Mouse (Mus musculus) layer of hippocampus, adult 18-20 months (tissue): ENCODE data around the gene Arl6ip4. TPM values are rescaled to one million over a fixed set of nuclear protein-coding genes. Genes with fewer than 3 reads are reported as not detected.
A peak's percentile ranks its signal among the peaks of the same experiment; 100 is the strongest.

Experiments used
- DNase-seq, 2 experiments: peaks; one replicate each; pipeline ENCODE4 v3.0.0; 2022; ENCODE audit warnings: low spot score in 2 of 2
- long read RNA-seq: library from polyadenylated mRNA; stranded (forward); transcript quantifications from one replicate; pipeline ENCODE4 v2.0.0, GENCODE M21; 2021
- total RNA-seq, 2 experiments: library from RNA; stranded (reverse); gene quantifications; 2 replicates each; pipeline ENCODE4 v1.2.3; 2021

Gene Arl6ip4
- total RNA-seq: 10 to 100 TPM; 48.3 to 54.6 TPM
- long read RNA-seq, transcript Arl6ip4-201 (5 exons, 1,192 nt): major isoform, 37 of 42 reads
- long read RNA-seq, partial matches to known transcripts: 1 of 42 reads
- long read RNA-seq, other reads (novel, unspliced or antisense): 4 of 42 reads

DNA sequence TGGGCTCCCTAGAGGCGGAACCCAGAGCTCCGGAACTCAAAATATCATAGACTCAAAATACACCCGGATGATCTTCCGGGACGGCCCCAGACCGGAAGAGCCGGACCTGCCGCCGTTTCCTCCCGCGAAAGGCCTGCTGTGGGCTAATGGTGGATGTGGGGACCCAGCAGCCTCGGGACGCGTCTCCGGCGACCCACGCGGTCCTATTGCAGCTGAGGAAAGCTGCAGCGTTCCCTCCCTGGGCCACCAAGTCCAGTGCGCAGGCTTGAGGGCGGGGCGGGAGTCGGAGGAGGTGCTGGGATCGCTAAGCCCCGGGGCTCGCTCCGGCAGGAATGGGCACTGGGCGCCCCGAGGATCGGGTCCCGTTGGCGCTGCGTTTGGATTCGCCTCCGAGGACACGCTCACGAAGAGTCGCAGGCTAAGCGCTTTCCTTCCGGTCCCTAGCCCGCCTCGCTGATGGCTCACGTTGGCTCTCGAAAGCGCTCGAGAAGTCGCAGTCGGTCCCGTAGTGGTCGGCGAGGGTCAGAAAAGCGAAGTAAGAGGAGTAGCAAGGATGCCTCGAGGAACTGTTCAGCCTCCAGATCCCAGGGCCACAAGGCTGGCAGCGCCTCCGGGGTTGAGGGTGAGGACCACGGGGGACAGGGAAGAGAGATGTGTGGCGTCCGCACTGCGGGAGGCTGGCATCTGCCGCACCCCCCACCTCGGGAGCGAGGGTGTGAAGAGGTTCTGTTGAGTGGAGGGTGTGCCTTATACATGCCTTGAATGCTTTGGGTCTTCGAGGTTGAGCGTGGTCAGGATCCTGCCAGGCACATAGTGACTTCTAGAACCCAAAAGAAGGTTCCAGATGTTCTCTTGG lies at the start of gene Arl6ip4:
Arl6ip4 (plus strand) TSS at position 100 of the 856 bp plus-strand sequence.
- peak; percentile 77 to 81 for DNase-seq

DNA sequence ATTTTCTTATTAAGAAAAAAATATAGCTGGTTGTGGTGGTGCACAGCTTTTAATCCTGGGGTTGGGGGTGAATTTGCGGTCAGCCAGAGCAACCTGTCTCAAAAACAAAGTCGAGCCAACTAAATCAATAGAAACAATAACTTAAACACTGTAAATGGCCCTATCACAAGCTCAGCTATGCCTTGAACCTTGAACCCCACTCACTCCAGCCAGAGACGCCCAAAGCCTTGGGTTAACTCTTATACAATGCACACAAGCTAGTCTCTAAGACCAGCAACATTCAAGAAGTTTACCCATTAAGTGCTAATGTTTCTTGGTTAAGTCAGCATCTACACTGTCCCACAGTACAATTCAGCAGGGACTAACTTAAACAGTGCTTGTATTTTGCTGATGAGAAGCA lies 46.2 kb upstream of the Arl6ip4 start:
- no peak for DNase-seq

DNA sequence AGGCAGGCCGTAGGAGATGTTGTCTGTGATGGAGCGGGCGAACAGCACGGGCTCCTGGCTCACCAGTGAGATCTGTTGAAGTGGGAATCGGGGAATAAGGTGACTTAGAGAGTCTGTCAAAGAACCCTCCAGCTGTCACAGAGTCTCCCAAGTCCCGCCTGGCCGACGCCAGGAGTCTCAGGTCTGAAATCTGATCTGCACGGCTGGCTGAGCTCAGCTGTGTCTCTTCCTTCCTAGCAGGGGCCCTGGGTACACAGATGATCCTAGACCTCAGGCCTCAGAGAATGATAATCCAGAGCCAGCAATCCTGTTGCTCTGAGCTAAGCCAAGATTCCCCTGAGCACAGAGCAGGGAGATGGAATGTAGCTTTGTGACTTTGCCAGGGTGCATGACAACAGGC lies 42.2 kb upstream of the Arl6ip4 start:
- DNase-seq: no peak

DNA sequence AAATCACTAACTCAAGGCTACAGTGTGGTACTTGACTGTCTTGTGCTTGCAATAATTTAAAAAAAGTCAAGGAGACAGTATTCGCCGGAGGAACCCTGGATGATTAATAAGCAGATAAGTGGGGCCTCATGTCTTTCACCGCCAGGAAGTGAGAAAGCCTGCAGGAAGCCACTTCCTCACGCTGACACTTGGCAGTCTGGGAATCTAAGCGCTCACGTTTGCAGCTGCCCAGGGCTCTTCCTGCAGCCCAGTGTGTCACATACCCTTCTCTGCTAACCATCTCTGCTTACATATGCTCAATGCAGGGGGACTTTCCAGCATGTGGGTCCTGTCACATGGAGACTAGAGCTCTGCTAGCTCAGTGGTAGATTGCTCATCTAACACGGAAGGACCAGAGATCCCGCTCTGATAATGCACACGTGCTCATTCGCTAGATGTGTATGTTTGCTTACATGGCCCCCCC lies 41.0 kb upstream of the Arl6ip4 start:
- no peak for DNase-seq

DNA sequence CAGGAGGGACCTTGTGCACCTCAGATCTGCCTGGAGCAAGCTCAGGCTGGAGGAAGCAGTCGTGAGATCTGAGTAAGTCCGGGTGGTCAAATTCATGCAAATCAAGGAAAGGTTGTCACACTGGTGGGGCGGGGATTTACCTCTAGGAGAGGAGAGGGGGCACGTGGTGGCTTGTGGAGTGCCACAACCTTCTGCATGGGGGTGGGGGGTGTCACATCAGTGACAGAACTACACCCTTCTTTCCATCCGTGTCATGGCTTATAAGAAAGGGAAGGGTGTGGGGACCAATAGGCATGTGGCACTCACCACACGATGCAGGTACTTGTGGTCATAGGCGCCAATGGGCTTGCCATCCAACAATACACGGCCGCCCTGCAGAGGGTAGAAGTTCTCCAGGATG lies 40.2 kb upstream of the Arl6ip4 start:
- no peak for DNase-seq

DNA sequence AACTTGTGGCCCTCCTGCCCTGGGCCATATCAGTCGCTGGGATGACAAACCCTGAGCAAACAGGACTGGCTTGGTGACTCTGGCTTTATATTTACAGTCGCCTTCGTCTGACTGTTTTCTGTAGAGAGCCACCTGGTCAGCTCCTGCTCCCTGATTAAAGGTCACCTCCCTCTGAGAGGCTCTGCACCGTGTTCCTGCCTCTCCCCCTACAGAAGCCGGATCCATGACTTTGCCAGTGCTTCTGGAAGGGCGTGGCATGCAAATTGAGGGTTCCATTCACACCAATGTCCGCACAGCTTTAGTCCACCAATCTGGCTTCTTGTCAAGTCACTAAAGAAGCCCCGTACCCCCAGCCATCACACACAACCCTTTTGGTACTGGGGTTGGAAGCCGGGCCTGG lies 39.3 kb upstream of the Arl6ip4 start:
- no peak for DNase-seq

DNA sequence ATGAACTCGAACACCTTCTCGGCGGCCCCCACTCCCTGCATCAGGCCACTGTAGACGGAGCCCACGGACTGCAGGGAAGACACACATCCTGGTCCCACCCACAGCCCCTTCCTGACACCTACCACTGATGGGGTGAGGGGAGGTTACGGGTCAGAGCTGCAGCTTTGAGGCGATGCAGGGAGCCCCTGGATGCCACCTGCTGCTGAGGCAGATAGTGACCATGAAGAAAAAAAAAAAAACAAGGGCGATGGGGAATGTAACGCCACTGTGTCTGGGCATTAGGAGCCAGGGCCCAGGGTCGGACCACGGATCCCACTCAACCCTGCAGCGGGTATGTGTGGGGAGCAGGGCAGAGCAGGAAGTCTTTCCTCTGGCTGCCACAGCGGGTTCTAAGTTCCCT lies 38.6 kb upstream of the Arl6ip4 start:
- no peak for DNase-seq

DNA sequence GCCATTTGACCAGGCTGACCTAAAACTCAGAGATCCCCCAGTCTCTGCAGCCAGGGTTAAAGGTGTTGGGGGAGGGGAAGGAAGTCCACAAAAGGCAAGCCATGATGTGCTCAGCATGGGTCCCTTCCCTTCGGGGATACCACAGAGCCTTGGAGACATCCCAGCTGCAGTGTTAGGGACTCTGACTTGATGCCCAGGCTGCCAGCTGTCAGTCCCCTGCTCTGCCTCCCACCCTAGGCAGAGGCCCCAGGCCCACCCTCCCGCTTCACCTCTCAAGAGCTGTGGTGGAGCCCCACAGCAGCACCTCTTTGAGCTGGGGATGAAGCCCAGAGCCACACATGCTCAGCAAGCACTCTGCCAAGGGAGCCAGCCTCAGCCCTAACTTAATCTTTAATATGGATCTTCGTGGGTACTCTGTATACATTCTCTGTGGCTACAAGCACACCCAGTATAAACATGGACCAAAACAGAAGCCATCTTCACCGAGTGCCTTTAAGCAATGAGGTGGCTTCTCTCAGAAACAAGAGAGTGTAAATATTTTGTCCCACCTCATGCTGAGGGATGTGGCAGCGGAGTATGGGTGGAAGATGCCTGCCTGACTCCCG lies 37.9 kb upstream of the Arl6ip4 start:
- no peak for DNase-seq

DNA sequence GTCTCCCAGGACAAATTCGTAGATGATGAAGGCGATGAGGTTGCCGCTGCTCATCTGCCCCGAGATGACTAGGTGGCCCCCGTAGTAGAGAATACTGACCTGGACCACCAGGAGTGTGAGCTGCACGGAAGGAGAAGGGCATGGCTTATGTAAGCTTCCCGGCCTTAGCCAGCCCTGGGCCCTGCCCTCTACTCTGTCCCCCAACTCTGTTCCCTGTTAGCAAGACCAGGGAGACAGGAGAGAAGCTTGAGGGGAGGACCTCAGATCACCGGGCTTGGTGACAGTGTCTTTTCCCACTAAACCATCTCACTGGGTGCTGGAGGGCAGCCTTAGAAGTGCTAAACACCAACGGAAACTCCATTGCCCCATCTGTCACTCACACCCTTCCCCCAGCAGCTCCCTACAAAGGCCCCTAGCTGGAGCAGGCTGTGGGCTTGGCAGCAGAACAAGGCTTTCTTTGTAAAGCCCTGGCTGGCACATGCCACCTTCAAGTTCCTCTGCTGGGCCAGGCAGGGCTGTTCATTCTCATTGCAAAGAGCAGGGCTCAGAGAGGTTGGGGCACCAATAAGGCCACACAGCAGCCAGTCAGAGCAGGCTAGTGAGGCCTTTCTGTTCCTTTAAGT lies 37.0 kb upstream of the Arl6ip4 start:
- peak; percentile 71 to 84 for DNase-seq

DNA sequence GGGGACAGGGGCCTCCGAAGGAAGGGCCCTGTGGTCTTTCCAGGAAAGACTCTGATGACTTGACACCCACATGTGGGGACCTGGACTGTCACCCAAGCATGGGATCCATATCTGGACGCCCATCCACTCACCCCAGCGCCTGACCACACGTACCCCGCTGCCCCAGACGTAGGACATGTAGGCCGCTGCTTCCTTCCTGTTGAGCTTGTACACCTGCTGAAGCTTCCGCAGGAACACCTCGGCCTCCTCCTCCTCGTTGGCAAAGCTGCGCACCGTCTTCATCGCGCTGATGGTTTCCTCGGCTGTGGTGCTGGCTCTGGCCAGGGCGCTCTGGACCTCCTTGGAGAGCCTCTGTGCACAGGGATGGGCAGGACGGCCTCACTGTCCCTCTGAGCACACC lies 36.0 kb upstream of the Arl6ip4 start:
- DNase-seq: no peak

DNA sequence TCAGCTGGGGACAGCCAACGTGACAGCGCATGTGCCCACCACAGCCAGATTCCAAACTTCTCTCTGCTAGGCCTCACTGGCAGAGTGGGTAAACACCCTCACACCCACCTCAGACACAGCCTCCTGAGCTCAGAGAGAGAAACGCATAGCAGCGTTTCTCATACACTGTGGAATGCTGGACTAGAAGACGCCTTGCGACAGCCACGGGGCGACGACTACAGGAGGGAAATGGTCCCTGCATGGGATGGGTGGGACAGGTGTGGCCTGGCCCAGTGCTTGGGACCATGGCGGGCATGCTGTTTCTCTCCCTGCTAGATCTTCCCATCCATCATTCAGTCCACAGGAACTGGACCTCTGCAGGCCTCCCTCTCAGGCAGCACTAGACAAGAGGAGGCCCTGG lies 33.4 kb upstream of the Arl6ip4 start:
- no peak for DNase-seq

DNA sequence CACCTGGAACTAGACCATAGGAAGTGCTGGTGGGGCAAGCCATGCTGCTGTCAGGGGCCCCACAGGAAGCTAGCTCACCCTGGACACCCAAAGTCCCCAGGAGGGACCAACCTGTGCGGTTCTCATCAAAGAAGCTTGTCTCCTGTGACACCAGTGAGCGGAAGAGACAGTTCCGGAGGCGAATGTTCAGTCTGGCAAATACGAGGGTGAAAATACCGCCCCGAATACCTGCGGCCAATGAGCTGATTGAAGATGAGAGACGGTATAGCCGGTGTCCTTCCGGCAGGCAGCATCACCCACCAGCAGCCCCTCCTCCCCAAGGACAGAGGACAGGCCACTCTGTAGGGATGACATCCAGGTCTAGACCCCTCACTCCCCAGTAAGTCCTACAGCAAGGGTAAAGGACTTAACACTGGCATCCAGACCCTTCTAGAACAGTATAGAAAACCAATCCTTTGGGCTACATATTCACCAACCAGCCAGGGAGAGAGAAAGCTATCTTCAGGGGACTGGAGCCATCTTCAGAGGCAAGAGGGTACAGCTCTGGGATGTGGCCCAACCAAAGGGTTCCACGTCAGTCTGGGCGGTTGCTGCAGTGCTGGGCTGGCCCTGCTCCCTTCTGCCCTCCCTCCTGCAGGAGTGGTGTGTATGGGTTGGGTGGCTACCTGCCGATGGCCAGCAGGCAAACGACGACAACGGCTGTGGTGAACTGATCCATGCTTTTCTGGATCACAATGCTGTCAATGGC lies 32.8 kb upstream of the Arl6ip4 start:
- DNase-seq: no peak

DNA sequence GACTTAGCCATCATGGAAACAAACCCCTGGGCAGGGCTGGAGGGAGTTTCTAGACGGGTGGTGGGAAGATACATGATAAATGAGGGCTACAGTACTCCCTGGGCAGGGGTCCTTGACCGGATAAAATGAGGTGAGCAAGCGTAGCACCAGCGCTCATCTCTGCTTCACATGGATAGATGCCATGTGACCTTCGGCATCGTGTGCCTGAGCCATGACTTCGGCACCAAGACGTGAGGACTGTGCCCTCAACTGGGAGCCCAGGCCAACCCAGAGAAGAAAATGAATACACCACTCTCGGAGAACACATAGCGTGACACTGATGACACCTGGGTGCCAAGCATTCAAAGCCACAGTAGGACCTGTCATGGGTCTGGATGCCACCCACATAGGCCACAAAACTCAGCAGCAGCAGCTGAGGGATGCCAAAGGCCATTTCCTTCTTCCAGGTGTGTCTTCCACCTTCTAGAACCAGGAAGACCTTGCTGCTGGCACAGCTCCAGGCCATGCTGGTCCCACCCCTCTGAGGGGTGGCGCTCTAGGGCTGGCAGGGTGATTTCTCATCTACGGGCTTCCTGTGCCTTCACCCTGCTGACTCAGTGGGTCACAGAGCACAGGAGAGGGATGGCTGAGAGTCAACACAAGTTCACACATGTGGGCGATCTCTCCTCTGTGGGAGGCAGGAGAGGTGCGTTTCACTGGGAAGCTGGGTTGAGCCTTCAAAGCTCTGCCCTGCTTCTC lies 31.9 kb upstream of the Arl6ip4 start:
- no peak for DNase-seq

DNA sequence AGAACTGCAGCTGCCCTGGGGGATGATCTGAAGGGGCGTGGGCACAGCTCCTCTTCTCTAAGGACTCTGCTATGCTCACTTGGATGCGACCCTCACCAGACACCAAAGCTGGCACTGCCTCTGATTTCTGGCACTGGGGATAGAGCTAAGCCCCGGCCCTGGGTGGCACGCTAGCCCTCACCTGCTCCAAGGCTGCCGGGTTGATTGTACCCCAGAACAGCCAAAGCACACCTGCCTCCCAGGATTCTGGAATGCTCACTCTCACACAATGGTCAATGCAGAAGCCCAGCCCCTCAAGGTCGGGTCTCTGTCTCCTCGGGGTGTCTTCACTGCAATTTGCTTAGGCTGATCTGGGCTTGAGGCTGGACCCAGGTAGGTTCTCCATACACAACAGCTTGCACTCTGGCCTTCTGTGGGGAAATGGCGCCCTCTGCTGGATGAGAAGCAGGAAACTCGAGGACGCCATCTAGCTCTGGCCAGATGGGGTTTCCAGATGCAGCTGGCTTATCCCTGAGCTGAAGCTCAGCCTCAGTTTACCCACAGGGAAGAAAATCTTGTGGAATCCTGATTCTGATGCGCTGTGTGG lies 31.2 kb upstream of the Arl6ip4 start:
- DNase-seq: peak; percentile 71 to 89

DNA sequence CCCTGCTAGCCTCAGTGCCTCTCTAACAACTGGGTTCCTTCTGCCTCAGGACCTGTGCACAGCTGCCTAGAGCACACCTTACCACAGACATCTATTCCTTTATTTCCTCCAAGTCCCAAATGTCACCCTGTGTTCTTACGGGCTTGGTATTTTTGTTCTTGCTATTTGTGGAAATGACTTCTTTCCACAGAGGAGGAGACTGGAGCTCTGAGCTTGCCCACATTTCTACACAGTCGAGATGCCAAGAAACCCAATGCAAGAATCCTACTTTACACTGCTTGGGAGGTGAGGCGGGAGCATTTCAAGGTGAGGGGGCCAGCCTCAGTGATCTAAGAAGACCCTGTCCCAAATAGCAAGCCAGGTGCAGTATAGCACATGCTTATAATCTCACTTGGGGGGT lies 30.4 kb upstream of the Arl6ip4 start:
- DNase-seq: no peak

DNA sequence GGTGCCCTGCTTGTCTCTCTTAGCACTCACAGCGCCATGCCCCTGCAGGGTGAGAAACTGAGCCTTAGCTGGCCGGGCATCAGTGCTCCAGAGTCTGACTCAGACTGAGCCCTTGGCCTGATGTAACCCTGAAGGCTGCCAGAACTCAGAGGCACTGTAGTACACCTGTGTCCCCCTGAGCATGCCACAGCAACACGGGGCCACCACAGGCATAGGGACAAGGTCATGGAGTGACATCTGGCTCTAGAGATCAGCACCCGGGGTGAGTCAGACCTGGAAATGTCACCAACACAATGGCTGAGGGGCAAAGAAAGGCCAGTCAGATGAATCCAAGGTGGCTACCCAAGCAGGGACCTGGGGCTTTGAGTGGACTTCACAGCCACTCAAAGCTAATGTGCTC lies 29.0 kb upstream of the Arl6ip4 start:
- DNase-seq: no peak

DNA sequence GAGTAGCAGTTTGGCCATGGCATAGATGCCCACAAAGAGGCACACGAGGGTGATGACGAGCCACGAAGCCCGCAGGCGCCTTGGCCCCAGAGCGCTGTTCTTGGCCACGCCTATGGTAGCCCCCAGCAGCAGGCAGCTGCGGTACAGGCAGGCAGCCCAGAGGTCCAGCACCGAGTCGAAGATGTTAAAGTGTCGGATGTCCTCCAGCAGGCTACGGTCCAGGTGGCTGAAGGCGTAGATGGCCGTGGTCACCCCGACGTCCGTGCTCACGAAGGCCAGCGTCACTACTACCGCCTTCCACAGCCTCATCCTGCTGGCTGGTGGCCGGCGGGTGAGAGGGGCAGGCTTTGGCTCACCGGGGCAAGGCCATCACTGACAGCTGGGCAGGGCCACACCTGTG lies 26.0 kb upstream of the Arl6ip4 start:
- no peak for DNase-seq

DNA sequence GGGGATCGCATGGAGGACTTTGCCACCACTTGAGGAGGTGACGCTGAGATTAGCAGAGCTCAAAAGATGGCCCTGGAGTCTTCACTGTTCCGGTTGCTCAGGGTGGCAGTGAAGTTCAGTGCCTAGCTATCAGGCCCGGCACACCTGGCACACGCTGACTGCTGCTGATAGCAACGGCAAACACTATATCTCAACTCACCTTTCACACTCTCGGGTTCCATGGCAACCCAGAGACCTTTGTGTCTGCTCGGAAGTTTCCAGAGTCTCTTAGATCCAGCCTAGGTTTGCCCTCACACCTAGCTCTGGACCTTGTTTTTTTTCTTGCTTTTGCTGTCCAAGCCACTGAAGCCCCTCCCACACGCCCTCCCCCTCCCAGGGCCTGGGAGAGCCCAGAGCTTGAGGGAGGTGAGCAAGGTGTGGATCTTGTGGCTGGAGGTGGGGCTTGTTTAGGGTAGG lies 23.9 kb upstream of the Arl6ip4 start:
- DNase-seq: no peak

DNA sequence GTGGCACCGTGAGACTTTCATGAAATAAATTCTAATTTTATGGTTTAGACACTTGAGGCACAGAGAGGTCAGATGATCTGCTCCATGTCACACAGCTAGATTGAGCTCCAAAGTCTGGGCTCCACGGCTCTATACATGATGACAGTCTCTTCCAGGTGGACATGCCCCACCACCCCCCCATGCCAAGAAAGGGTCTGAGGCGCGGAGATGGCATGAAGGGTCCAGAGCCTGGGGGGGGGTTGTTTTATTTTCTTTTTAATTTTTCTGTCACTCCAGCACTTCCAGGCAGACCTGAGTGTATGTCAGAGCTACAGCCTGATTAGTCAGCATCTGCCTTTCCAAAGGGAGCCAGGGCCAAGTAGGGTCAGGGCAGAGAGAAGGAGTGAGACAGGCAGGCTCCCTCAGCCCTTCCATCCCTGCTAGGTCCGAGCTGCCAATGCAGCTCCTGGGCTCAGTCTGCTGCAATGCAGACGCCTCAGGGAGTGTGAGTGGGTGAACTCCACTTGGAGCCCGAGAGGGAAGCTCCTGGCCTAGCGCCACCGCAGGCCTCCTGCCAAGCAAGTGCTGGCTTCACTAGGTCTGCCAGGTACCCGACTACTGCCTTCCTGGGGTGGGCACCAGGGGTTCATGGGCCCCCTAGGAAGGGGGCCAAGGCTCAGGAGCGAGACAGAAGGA lies 22.6 kb upstream of the Arl6ip4 start:
- DNase-seq: peak; percentile 74 to 76
